Mouse (Mus musculus): ENCODE results near the gene Vcl.

Gene Vcl

GRCm38 (mm10) chr14:21018977-21019376 is 89.8 kb downstream of the Vcl start:
- DNase-seq: peak; percentile 55

- DNase-seq: no peak
These were observed 91.2 kb downstream of the Vcl start for GRCm38 (mm10) chr14:21020435-21020834.

GRCm38 (mm10) chr14:21027542-21027941 is 98.3 kb downstream of the Vcl start:
- DNase-seq: no peak

- no peak for DNase-seq
These were observed 99.9 kb downstream of the Vcl start for GRCm38 (mm10) chr14:21029025-21029659.

- peak; percentile 79 for DNase-seq
These were observed 102.7 kb downstream of the Vcl start for GRCm38 (mm10) chr14:21031783-21032511.

GRCm38 (mm10) chr14:21034271-21034670 is 105.1 kb downstream of the Vcl start:
- DNase-seq: no peak

GRCm38 (mm10) chr14:21034791-21035190 is 105.6 kb downstream of the Vcl start:
- no peak for DNase-seq

- no peak for DNase-seq
These were observed 109.9 kb downstream of the Vcl start for GRCm38 (mm10) chr14:21039077-21039476.

- DNase-seq: no peak
These were observed 110.4 kb downstream of the Vcl start for GRCm38 (mm10) chr14:21039623-21040022.

- DNase-seq: no peak
These were observed 118.6 kb downstream of the Vcl start for GRCm38 (mm10) chr14:21047840-21048239.

GRCm38 (mm10) chr14:21048879-21049278 is 119.7 kb downstream of the Vcl start:
- DNase-seq: peak; percentile 70

- DNase-seq: peak; percentile 50
These were observed 121.5 kb downstream of the Vcl start for GRCm38 (mm10) chr14:21050734-21051133.

- DNase-seq: no peak
These were observed 122.3 kb downstream of the Vcl start for GRCm38 (mm10) chr14:21051380-21052111.

GRCm38 (mm10) chr14:21052112-21052780 is 123.0 kb downstream of the Vcl start, which contains the start of the genes Ap3m1 and Adk:
Gene Ap3m1 (minus strand): TSS chr14:21052508.
Gene Adk (plus strand): TSS chr14:21052574.
- DNase-seq: peak; percentile 95

- peak; percentile 94 for DNase-seq
These were observed 123.6 kb downstream of the Vcl start for GRCm38 (mm10) chr14:21052781-21053130.

- DNase-seq: peak; percentile 74
These were observed 124.0 kb downstream of the Vcl start for GRCm38 (mm10) chr14:21053151-21053550.

GRCm38 (mm10) chr14:21053586-21053985 is 124.4 kb downstream of the Vcl start:
- peak; percentile 67 for DNase-seq

GRCm38 (mm10) chr14:21058972-21059371 is 129.8 kb downstream of the Vcl start:
- DNase-seq: no peak

- DNase-seq: no peak
These were observed 133.7 kb downstream of the Vcl start for GRCm38 (mm10) chr14:21062766-21063513.

- no peak for DNase-seq
These were observed 135.1 kb downstream of the Vcl start for GRCm38 (mm10) chr14:21064321-21064720.

GRCm38 (mm10) chr14:21065490-21066162 is 136.4 kb downstream of the Vcl start:
- DNase-seq: no peak

- no peak for DNase-seq
These were observed 140.4 kb downstream of the Vcl start for GRCm38 (mm10) chr14:21069594-21069993.

Measured in kidney, adult 9 months (tissue).